Mouse (Mus musculus): ENCODE data around the gene Znfx1. TPM values are rescaled to one million over a fixed set of nuclear protein-coding genes. Genes with fewer than 3 reads are reported as not detected.
"Not testable (repeated sequence)": the region's sequence is repeated elsewhere in the genome, so short reads cannot be mapped to it uniquely, and the experiment has no call there.

The Znfx1 gene
- polyA plus RNA-seq, 1 experiment = 29.9 TPM

DNA sequence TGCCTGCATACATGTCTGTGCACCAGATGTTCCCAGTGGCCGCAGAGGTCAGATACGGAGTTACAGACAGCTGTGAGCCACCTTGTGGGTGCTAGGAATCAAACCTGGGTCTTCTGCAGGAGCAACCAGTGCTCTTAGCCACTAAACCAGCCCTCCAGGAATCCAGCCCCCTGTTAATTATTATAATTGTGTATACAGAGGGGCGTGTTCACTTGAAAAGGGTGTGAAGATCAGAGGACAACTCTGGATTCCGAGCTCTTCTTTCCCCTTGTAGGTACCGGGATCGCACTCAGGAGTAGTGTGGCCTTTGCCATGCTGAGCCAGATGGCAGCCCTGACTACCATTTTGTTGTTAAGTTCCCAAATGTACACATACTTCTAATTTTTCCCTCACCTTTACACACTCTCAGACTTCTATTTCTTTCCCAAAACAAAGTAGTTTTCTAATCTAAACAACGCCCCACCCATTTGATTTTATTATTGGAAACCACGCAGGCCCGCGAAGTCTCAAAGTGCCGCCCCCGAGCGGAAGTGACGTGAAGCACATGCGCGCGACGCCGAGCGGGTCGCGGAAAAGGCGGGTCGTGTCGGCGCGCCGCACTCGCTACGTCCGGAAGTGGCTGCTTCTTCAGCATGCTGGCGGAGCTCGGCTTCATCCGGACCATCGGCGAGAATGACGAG, 48.0 kb downstream of the Znfx1 start, which contains the start of gene Ddx27:
Ddx27 (plus strand) TSS at position 492 of the 680 bp plus-strand sequence.
- Histone ChIP-seq H3K27ac (ENCODE audit: insufficient read depth, low read length) (peak within 1 kb of the TSS; percentile 76), H3K27me3 (ENCODE audit: control insufficient read depth, insufficient read depth, low read length) (no peaks in the 10 kb centered on the region), H3K4me1 (ENCODE audit: control insufficient read depth, insufficient read depth, insufficient read length) (peaks cover 7% of the 10 kb centered on the region; the same call in 1 of the 2 replicates), H3K36me3 (ENCODE audit: control insufficient read depth, insufficient read depth, low read length) (peaks cover 7% of the 10 kb centered on the region), H3K4me3 (ENCODE audit: extremely low read depth, insufficient read depth, insufficient read length) (peak within 1 kb of the TSS; percentile 94)
- peak; percentile 83 to 90 for DNase-seq (ENCODE audit: low read depth in 1 of 2, low spot score in 2 of 2)
- TF ChIP-seq POLR2A (IDR thresholded peaks at IDR 0.05; ENCODE audit: low read depth, low read length) = peak; percentile 68
- TF ChIP-seq CTCF (IDR thresholded peaks at IDR 0.05; ENCODE audit: extremely low read depth, insufficient read depth, insufficient read length, insufficient replicate concordance) = no peak
- WGBS = 2% methylated on average over 37 of the region's 37 CpGs

DNA sequence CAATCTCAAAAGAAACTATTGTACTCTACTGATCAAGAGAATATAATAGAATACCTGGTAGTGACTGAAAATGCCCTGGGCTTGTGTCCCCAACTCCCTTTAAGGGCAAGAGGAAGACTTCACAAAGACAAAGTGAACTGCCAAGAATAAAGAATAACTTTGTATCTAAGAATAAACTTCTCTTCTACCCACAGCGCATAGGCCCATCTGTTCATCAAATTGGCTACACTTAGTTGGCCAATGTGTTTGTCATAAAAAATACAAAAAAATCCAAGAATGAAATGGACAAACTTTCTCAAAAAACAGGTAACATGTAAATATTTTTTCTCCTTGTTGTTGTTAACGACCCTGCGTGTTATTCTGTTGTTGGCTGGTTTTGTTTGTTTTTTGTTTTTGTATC, 52.3 kb downstream of the Znfx1 start:
- no peak overlapping the region for H3K4me3 ChIP-seq (ENCODE audit: extremely low read depth, insufficient read depth, insufficient read length)
- DNase-seq (ENCODE audit: low read depth in 1 of 2, low spot score in 2 of 2) = no peak
- WGBS = 94% methylated on average over 3 of the region's 3 CpGs
- TF ChIP-seq POLR2A (IDR thresholded peaks at IDR 0.05; ENCODE audit: low read depth, low read length) (no peak), CTCF (IDR thresholded peaks at IDR 0.05; ENCODE audit: extremely low read depth, insufficient read depth, insufficient read length, insufficient replicate concordance) (no peak)
- no peaks in the 10 kb centered on the region for H3K27me3 ChIP-seq (ENCODE audit: control insufficient read depth, insufficient read depth, low read length)
- no peak overlapping the region for H3K27ac ChIP-seq (ENCODE audit: insufficient read depth, low read length)
- peaks cover 4% of the 10 kb centered on the region; the same call in 1 of the 2 replicates for H3K4me1 ChIP-seq (ENCODE audit: control insufficient read depth, insufficient read depth, insufficient read length)
- no peaks in the 10 kb centered on the region for H3K36me3 ChIP-seq (ENCODE audit: control insufficient read depth, insufficient read depth, low read length)

DNA sequence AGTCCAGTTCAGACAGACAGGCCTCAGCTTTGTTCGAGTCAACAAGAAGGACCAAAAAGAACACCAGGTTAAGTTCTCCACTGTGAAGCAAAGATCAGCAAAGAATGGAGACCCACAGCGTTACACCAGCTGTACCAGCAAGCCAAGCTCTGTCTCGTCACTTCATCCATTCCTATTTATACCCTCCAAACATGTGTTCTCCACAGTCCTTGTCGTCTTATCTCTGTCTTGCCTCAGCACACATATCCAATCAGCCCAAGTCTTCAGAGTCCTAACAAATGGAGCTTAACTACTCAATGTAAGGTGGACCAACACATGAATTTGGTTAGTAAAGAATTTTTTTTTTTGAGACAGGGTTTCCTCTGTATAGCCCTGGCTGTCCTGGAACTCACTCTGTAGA, 53.3 kb downstream of the Znfx1 start:
- peaks cover under 1% of the 10 kb centered on the region; the same call in 1 of the 2 replicates for H3K4me1 ChIP-seq (ENCODE audit: control insufficient read depth, insufficient read depth, insufficient read length)
- no peak for TF ChIP-seq POLR2A (IDR thresholded peaks at IDR 0.05; ENCODE audit: low read depth, low read length)
- TF ChIP-seq CTCF (IDR thresholded peaks at IDR 0.05; ENCODE audit: extremely low read depth, insufficient read depth, insufficient read length, insufficient replicate concordance) = no peak
- 87% methylated on average over 4 of the region's 4 CpGs for WGBS

DNA sequence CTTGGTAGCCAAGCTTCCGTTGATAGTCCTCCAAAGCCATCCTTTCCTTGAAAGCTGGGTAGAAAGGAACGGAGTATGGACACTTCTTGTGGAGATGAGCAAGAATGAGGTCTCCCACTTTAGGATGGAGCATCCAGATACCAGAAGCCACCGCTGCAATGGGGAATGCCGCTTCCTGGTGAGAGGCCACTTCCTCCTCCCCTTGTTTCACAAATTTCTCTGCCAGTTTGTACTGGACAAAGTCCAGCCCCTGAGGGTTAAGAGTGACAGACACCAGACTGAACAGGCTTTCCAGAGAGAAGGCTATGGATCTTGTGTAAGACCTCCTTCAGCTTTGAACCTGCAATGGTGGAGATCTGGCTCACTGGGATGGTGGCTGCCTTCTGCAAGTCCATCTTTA, 55.2 kb downstream of the Znfx1 start:
- DNase-seq (ENCODE audit: low read depth in 1 of 2, low spot score in 2 of 2); H3K27ac ChIP-seq (ENCODE audit: insufficient read depth, low read length); H3K4me1 ChIP-seq (ENCODE audit: control insufficient read depth, insufficient read depth, insufficient read length); H3K4me3 ChIP-seq (ENCODE audit: extremely low read depth, insufficient read depth, insufficient read length); H3K36me3 ChIP-seq (ENCODE audit: control insufficient read depth, insufficient read depth, low read length); H3K27me3 ChIP-seq (ENCODE audit: control insufficient read depth, insufficient read depth, low read length): not testable (repeated sequence)
- 56% methylated on average over 4 of the region's 4 CpGs for WGBS

More for the DNA sequence above, 53.3 kb downstream of the Znfx1 start:
- Histone ChIP-seq H3K27ac (ENCODE audit: insufficient read depth, low read length) (no peak overlapping the region), H3K36me3 (ENCODE audit: control insufficient read depth, insufficient read depth, low read length) (no peaks in the 10 kb centered on the region), H3K27me3 (ENCODE audit: control insufficient read depth, insufficient read depth, low read length) (no peaks in the 10 kb centered on the region), H3K4me3 (ENCODE audit: extremely low read depth, insufficient read depth, insufficient read length) (no peak overlapping the region)
- DNase-seq (ENCODE audit: low read depth in 1 of 2, low spot score in 2 of 2) = no peak

DNA sequence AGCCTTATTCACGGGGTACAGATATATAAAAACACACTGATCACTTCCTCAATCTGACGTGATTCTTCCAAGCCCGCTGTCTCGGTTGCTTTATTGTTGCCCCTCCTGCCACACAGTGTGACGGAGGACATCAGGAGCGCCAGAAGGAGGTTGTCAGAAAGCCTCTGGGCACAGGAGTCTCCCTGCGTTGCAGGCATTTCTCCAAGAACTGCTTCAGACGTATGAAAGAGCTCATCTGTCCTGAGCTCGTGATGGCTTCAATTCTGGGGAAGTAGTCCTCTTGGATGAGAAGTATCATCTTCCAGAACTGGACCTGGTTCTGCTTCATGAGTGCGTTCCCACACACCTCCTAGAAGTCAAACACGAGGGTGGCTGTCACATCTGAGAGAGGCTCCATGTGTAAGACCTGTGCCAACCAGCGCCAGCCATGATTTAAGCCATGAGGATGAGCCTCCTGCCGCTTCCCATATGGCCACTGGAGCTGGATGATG, 55.8 kb downstream of the Znfx1 start:
- TF ChIP-seq CTCF (IDR thresholded peaks at IDR 0.05; ENCODE audit: extremely low read depth, insufficient read depth, insufficient read length, insufficient replicate concordance) = no peak
- TF ChIP-seq POLR2A (IDR thresholded peaks at IDR 0.05; ENCODE audit: low read depth, low read length) = no peak
- no peaks in the 10 kb centered on the region for H3K4me1 ChIP-seq (ENCODE audit: control insufficient read depth, insufficient read depth, insufficient read length)
- no peak for DNase-seq (ENCODE audit: low read depth in 1 of 2, low spot score in 2 of 2)
- no peak overlapping the region for H3K27ac ChIP-seq (ENCODE audit: insufficient read depth, low read length)
- H3K4me3 ChIP-seq (ENCODE audit: extremely low read depth, insufficient read depth, insufficient read length) = no peak overlapping the region
- no peaks in the 10 kb centered on the region for H3K27me3 ChIP-seq (ENCODE audit: control insufficient read depth, insufficient read depth, low read length)
- 55% methylated on average over 13 of the region's 13 CpGs for WGBS
- no peaks in the 10 kb centered on the region for H3K36me3 ChIP-seq (ENCODE audit: control insufficient read depth, insufficient read depth, low read length)

DNA sequence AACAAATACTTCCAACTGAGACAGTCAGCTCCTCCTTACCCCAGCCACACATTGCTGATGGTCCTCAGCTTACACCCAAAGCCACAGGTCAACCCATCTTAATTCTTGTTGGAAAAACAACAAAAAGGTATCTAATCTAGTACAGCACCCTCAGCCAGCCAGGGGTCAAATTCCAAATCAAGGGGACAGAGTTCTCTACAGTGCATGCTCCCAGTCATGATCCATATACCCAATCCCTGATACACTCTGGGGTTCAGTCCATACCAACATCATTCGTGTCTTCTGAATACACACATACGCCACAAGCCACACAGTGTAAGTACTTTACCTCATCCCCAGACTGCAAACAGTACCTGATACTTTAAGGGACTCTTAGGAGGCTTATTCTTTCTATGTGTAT, 56.5 kb downstream of the Znfx1 start:
- H3K4me3 ChIP-seq (ENCODE audit: extremely low read depth, insufficient read depth, insufficient read length) = no peak overlapping the region
- no peaks in the 10 kb centered on the region for H3K27me3 ChIP-seq (ENCODE audit: control insufficient read depth, insufficient read depth, low read length)
- no peaks in the 10 kb centered on the region for H3K4me1 ChIP-seq (ENCODE audit: control insufficient read depth, insufficient read depth, insufficient read length)
- WGBS = 91% methylated on average over 2 of the region's 2 CpGs
- no peak for TF ChIP-seq CTCF (IDR thresholded peaks at IDR 0.05; ENCODE audit: extremely low read depth, insufficient read depth, insufficient read length, insufficient replicate concordance)
- no peak for TF ChIP-seq POLR2A (IDR thresholded peaks at IDR 0.05; ENCODE audit: low read depth, low read length)
- DNase-seq (ENCODE audit: low read depth in 1 of 2, low spot score in 2 of 2) = no peak
- H3K36me3 ChIP-seq (ENCODE audit: control insufficient read depth, insufficient read depth, low read length) = no peaks in the 10 kb centered on the region
- H3K27ac ChIP-seq (ENCODE audit: insufficient read depth, low read length) = no peak overlapping the region

DNA sequence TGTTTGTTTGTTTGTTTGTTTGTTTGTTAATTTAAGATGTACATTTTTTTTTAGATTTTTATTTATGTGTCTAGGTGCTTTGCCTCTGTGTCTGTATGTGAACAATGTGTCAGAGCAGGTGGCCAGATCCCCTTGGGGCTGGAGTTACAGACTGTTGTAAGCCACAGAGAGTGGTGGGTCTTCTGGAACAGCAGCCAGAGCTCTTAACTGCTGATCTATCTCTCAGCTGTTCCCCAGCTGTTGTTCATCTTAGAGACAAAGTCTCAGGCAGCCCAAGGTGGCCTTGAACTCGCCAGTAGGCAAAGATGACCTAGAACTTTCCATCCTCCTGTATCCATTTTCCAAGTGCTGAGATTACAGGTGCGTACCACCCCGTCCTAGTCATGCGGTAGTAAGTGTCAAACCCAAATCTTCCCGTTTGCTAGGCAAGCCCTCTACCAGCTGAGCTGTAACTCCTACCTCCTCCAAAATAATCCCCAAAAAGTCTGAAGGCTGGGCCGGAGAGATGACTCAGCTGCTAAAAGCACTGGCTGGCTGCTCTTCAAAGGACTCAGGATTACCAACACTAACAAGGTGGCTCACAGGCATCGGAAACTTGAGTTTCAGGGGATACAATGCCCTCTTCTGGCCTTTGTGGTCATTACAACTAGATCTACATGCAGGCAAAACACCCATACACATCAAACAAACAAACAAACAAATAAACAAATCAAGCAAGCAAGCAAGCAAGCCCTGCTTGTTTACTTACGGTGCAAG, 58.5 kb downstream of the Znfx1 start:
- 50% methylated on average over 8 of the region's 8 CpGs for WGBS
- no peak overlapping the region for H3K4me3 ChIP-seq (ENCODE audit: extremely low read depth, insufficient read depth, insufficient read length)
- no peak for TF ChIP-seq POLR2A (IDR thresholded peaks at IDR 0.05; ENCODE audit: low read depth, low read length)
- TF ChIP-seq CTCF (IDR thresholded peaks at IDR 0.05; ENCODE audit: extremely low read depth, insufficient read depth, insufficient read length, insufficient replicate concordance) = peak; percentile 55; the same call in 1 of the 2 replicates
- no peaks in the 10 kb centered on the region for H3K36me3 ChIP-seq (ENCODE audit: control insufficient read depth, insufficient read depth, low read length)
- peak; percentile 45 to 64 for DNase-seq (ENCODE audit: low read depth in 1 of 2, low spot score in 2 of 2)
- H3K4me1 ChIP-seq (ENCODE audit: control insufficient read depth, insufficient read depth, insufficient read length) = no peaks in the 10 kb centered on the region
- no peaks in the 10 kb centered on the region for H3K27me3 ChIP-seq (ENCODE audit: control insufficient read depth, insufficient read depth, low read length)
- no peak overlapping the region for H3K27ac ChIP-seq (ENCODE audit: insufficient read depth, low read length)
